Mouse (Mus musculus) thymus, adult 2 months (tissue): Measurements from ENCODE around the gene Ryr3.

Experiments used
- CTCF ChIP-seq: fragments of 200-500 bp; IDR thresholded peaks from 2 replicates; pipeline ENCODE4 v1.5.1; 2012; ENCODE audit warnings: mild to moderate bottlenecking, control low read depth, low read length, moderate library complexity, borderline replicate concordance; ENCODE audit not compliant: control insufficient read depth, poor library complexity, insufficient read depth; ENCODE audit errors: extremely low read depth
- POLR2A ChIP-seq: fragments of 200-500 bp; IDR thresholded peaks from 2 replicates; pipeline ENCODE4 v1.6.1; 2012; ENCODE audit warnings: mild to moderate bottlenecking, low read length, control low read depth, moderate library complexity; ENCODE audit not compliant: control insufficient read depth, poor library complexity, insufficient read depth; ENCODE audit errors: extremely low read depth

DNA sequence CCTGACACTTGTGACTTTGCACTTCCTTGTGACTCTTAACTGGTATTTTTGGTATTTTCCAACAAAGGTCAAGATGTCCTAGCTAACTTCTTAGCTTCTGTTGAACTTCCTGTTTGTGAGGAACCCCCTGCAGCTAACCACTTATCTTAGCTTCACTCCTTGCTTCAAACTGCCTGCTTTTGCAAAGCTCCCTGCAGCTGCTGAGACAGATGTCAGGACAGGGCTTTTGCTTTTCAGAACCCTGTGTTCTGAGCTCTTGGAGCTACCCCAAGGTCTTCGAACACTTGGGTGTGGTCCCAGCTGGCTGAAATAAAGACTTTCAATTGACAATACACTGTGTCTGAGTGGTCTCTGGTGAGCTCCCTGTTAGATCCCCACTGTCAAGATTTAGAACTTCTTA lies 540.2 kb downstream of the Ryr3 start:
- TF ChIP-seq CTCF (no peak), POLR2A (no peak)
